Mouse (Mus musculus) forebrain, postnatal 0 days (tissue): ENCODE results near the gene Rnpep. TPM values are rescaled to one million over a fixed set of nuclear protein-coding genes. Genes with fewer than 3 reads are reported as not detected.

ENCODE experiments used
- ATAC-seq: fragments of 200-750 bp; cut with Nextera tagmentation; 2 replicates; pipeline ENCODE4 v1.8.0; 2017; ENCODE audit warnings: mild to moderate bottlenecking, moderate library complexity
- DNase-seq: peaks from one replicate; pipeline ENCODE4 v3.0.0-alpha.2; 2015
- H3K27ac ChIP-seq: fragments of 300-500 bp; sonication (generic); 2 replicates; pipeline ENCODE4 v1.5.1; 2014; ENCODE audit warnings: low read depth, mild to moderate bottlenecking, antibody characterized with exemption, low read length, moderate library complexity, mixed read lengths
- H3K27me3 ChIP-seq: fragments of 300-500 bp; sonication (generic); 2 replicates; pipeline ENCODE4 v1.6.1; 2014; ENCODE audit warnings: mild to moderate bottlenecking, low read length, mixed read lengths; ENCODE audit not compliant: insufficient read depth
- H3K36me3 ChIP-seq: fragments of 300-500 bp; sonication (generic); 2 replicates; pipeline ENCODE4 v1.6.1; 2014; ENCODE audit warnings: mild to moderate bottlenecking, moderate library complexity; ENCODE audit not compliant: insufficient read depth
- H3K4me1 ChIP-seq: fragments of 300-500 bp; sonication (generic); 2 replicates; pipeline ENCODE4 v1.6.1; 2014; ENCODE audit warnings: antibody characterized with exemption; ENCODE audit not compliant: insufficient read depth
- H3K4me2 ChIP-seq: fragments of 300-500 bp; sonication (generic); 2 replicates; pipeline ENCODE4 v1.6.1; 2014; ENCODE audit warnings: low read depth, mild to moderate bottlenecking, moderate library complexity
- H3K4me3 ChIP-seq: fragments of 300-500 bp; sonication (generic); 2 replicates; pipeline ENCODE4 v1.5.1; 2014; ENCODE audit warnings: low read depth, low read length, mixed read lengths
- H3K9ac ChIP-seq: fragments of 300-500 bp; sonication (generic); 2 replicates; pipeline ENCODE4 v1.6.1; 2014; ENCODE audit warnings: mild to moderate bottlenecking
- H3K9me3 ChIP-seq: fragments of 300-500 bp; sonication (generic); 2 replicates; pipeline ENCODE4 v1.6.1; 2016; ENCODE audit warnings: low read length
- CTCF ChIP-seq: sonication (generic); IDR thresholded peaks from 2 replicates; pipeline ENCODE4 v1.5.1; 2016; ENCODE audit warnings: antibody characterized with exemption, control low read depth, low read depth
- WGBS: fragments of 180-500 bp; shearing (Covaris S2); extraction: QIAGEN DNeasy Blood & Tissue Kit; methylation state at CpG from one replicate; pipeline ENCODE4 v1.1.7; 2014; 5-methylcytosine and 5-hydroxymethylcytosine counted together
- polyA plus RNA-seq: library from polyadenylated mRNA; unstranded; fragments of >200 nt; fragmentation: Nextera tagmentation; extraction: Ambion mirVana; gene quantifications from 2 replicates; pipeline ENCODE4 v1.2.1, GENCODE M21; 2015
- total RNA-seq: library from RNA; depleted of rRNA; stranded (reverse); fragments of >200 nt; gene quantifications from 2 replicates; pipeline ENCODE4 v1.2.3, GENCODE M21; 2014

Gene Rnpep
- total and polyA plus RNA-seq, 2 experiments from 2014 or later: 49.2 to 63.9 TPM

DNA sequence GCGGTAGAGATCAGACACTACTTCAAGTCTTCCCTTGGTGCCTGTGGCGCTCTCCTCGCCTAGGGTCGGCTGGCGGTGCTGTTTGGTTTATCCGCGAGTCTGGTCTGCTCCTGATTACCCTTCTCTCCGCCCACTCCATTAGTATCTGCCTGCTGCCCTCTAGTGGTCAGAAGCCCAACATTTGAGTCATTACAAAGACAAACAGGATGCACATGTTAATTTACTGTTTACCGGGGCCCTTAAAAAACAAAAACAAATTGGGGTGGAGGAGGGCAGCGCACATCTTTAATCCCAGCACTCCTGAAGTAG lies 24.8 kb downstream of the Rnpep start:
- H3K36me3 ChIP-seq: peaks cover 21% of the 10 kb centered on the region
- peak; percentile 89 for DNase-seq
- H3K9me3 ChIP-seq: no peaks in the 10 kb centered on the region
- H3K4me1 ChIP-seq: peaks cover 9% of the 10 kb centered on the region; the same call in 1 of the 2 replicates
- no peaks in the 10 kb centered on the region for H3K27me3 ChIP-seq
- H3K4me3 ChIP-seq: peak overlapping the region; percentile 22
- H3K27ac ChIP-seq: no peak overlapping the region
- peak; percentile 89 for TF ChIP-seq CTCF
- 0 out of 2 replicates have a peak overlapping the region, but pooled peaks have one; percentile 14 for H3K9ac ChIP-seq
- peak; percentile 91 for ATAC-seq
- WGBS: 1% methylated on average over 10 of the region's 10 CpGs
- peak overlapping the region; percentile 44 for H3K4me2 ChIP-seq

DNA sequence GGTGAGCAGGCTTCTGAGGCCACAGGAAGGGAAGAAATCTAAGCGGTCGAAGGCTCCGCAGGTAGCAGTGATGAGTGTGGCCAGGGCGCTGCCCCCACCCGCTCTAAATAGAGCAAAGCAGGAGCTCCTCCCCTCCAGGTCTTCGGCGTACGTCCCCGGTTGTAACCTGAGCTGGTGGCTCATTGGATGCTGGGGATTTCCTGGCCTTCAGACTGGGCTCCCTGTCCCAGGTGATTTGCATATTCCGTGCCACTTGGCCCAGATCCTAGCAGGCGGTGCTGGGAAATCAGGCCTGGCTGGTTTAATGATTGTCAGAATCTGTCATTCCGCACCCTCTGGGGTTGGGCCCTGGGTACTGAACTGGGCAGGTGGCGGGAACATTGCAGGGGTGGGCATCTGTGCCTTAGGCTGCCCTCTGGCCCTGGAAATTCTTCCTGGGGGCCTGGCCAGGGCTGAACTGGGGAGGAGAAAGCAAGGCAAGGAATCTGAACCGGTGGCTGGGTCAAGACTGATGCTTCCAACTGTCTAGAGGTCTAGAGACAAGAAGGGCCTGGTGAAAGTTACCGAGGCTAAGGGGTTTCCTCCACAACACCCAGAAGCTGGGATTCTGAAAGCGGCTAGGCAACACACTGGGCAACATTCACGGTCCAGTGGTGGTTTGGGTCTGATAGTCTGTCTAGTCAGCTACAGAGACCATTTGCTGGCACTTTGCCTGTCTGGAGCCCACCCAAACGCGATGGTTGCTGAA lies 25.3 kb downstream of the Rnpep start, which contains the start of gene Elf3:
Gene Elf3 (minus strand): TSS at position 189 of the 748 bp plus-strand sequence.
- ATAC-seq: peak; percentile 27
- 11% methylated on average over 19 of the region's 19 CpGs for WGBS
- peaks cover 16% of the 10 kb centered on the region for H3K36me3 ChIP-seq
- 0 out of 2 replicates have a peak within 1 kb of the TSS, but pooled peaks have one; percentile 17 for H3K27ac ChIP-seq
- H3K4me1 ChIP-seq: peaks cover 9% of the 10 kb centered on the region; the same call in 1 of the 2 replicates
- no peaks in the 10 kb centered on the region for H3K27me3 ChIP-seq
- no peaks in the 10 kb centered on the region for H3K9me3 ChIP-seq
- 0 out of 2 replicates have a peak within 1 kb of the TSS, but pooled peaks have one; percentile 14 for H3K9ac ChIP-seq
- peak within 1 kb of the TSS; percentile 44 for H3K4me2 ChIP-seq
- DNase-seq: no peak
- H3K4me3 ChIP-seq: peak within 1 kb of the TSS; percentile 22
- no peak for TF ChIP-seq CTCF

DNA sequence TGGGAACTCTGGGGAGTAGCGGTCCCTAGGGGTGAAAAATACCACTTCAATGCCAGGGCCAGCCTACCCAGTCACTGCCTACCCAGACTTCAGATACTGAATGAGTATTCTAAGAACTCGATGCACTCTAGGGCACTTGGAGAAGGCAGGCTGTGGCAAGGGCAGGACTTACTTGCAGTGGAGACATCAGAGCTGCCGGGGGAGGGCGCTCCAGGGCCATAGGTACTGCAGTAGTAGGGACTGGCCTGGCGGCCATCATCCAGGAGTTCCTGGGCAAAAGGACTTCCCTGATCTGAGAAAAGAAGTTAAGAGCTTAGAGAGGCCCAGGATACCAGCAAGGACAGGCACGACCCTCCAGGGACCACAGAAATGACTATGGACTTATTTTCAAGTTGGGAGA lies 27.6 kb downstream of the Rnpep start:
- ATAC-seq (no peak), DNase-seq (no peak)
- Histone ChIP-seq H3K4me1 (peaks cover 9% of the 10 kb centered on the region; the same call in 1 of the 2 replicates), H3K27me3 (no peaks in the 10 kb centered on the region), H3K27ac (no peak overlapping the region), H3K4me2 (no peak overlapping the region), H3K36me3 (no peaks in the 10 kb centered on the region), H3K9me3 (no peaks in the 10 kb centered on the region), H3K9ac (no peak overlapping the region), H3K4me3 (no peak overlapping the region)
- 86% methylated on average over 6 of the region's 6 CpGs for WGBS
- no peak for TF ChIP-seq CTCF

DNA sequence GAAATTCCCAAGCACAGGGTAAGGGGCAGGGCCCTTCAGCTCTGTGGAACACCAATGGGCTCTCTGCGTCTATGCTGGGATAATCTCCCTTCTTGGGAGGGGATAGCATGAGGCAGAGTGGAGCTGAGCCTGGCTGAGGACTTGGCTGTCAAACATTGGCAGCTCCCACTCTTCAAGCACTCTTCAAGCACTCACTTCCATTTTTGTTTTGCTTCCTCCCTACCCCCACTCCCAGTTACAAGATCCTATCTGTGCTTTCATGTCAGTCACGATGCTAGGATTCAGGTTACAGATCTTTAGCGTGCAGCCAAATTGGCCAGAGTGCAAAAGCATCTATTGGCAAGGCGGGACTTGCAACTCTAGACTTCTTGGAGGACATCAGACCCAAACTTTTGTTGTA lies 31.0 kb downstream of the Rnpep start:
- no peaks in the 10 kb centered on the region for H3K27me3 ChIP-seq
- no peak overlapping the region for H3K9ac ChIP-seq
- no peaks in the 10 kb centered on the region for H3K36me3 ChIP-seq
- H3K4me2 ChIP-seq: no peak overlapping the region
- DNase-seq (no peak), ATAC-seq (no peak)
- H3K4me1 ChIP-seq: no peaks in the 10 kb centered on the region
- H3K9me3 ChIP-seq: no peaks in the 10 kb centered on the region
- no peak for TF ChIP-seq CTCF
- H3K4me3 ChIP-seq: no peak overlapping the region
- no peak overlapping the region for H3K27ac ChIP-seq
- WGBS: 41% methylated on average over 4 of the region's 4 CpGs

DNA sequence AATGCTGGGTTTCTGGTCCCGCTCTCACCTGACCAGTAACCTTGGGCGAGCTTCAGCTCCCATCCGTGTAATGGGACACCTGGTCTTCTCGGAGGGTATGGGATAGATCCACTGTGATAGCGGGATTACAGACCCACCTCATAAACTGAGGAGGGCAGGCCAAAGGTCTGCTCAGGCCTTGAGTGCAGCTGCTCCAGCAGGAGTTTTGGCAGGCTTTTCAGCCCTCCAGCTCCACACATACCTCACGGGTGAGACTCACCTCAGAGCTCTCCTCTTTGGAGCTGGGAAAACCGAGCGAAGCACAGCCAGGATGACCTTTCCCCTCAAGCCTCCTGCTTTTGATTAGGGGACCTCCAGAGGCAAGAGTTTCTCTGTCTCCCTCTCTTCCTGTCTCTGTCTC lies 32.5 kb downstream of the Rnpep start:
- Histone ChIP-seq H3K27ac (no peak overlapping the region), H3K9me3 (no peaks in the 10 kb centered on the region), H3K4me2 (no peak overlapping the region), H3K4me3 (no peak overlapping the region), H3K36me3 (no peaks in the 10 kb centered on the region), H3K27me3 (no peaks in the 10 kb centered on the region), H3K9ac (no peak overlapping the region), H3K4me1 (no peaks in the 10 kb centered on the region)
- ATAC-seq (no peak), DNase-seq (no peak)
- no peak for TF ChIP-seq CTCF
- 89% methylated on average over 8 of the region's 8 CpGs for WGBS

DNA sequence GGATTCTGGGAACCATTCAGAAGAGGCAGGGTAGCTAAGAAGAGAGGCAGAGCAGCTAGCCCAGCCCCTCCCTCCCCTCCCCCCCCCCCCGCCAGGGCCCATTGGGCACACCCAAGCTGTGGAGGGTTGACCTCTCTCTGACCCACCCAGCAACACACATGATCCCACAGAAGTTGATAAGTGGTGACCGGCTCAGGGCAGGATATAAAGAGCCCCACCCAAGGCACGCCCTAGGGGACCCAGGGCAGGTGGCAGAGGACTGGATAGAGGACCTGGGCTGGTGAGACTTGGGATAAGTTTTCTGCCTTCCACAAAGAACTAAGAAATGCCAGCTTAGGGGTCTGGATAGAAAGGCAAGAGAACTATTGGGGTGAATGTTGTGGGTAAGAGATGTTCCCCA lies 33.2 kb downstream of the Rnpep start:
- ATAC-seq (no peak), DNase-seq (no peak)
- Histone ChIP-seq H3K27ac (no peak overlapping the region), H3K9ac (no peak overlapping the region), H3K36me3 (no peaks in the 10 kb centered on the region), H3K4me1 (no peaks in the 10 kb centered on the region), H3K4me2 (no peak overlapping the region), H3K27me3 (no peaks in the 10 kb centered on the region), H3K9me3 (no peaks in the 10 kb centered on the region), H3K4me3 (no peak overlapping the region)
- 79% methylated on average over 2 of the region's 3 CpGs for WGBS
- no peak for TF ChIP-seq CTCF

DNA sequence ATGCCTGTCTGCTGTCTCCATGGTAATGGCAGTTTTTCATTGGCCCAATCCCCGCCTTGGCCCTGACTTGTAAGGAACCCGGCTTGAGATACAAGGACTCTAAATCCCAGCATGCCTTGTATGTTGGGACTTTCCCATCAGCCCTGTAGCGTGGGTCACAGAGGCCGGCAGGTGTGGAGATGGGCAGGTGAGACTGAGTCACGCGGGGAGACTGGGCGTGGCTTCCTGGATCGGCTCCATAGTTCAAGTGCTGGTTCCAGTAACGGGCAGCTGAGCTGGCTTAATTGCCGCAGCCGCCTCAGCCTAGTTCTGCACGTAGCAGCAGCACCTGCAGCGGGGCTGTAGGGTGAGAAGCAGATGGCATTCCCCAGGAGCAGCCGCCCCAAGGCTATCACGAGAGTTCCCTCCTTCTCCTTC lies 35.4 kb downstream of the Rnpep start:
- ATAC-seq (peak; percentile 97), DNase-seq (peak; percentile 77)
- H3K9me3 ChIP-seq: no peaks in the 10 kb centered on the region
- H3K4me1 ChIP-seq: no peaks in the 10 kb centered on the region
- H3K36me3 ChIP-seq: no peaks in the 10 kb centered on the region
- peak overlapping the region; percentile 66 for H3K4me2 ChIP-seq
- H3K4me3 ChIP-seq: peak overlapping the region; percentile 43
- peak overlapping the region; percentile 79 for H3K27ac ChIP-seq
- H3K9ac ChIP-seq: peak overlapping the region; percentile 49
- TF ChIP-seq CTCF: no peak
- 3% methylated on average over 15 of the region's 15 CpGs for WGBS
- H3K27me3 ChIP-seq: no peaks in the 10 kb centered on the region
